Mouse (Mus musculus) heart, embryonic 11.5 days (tissue): ENCODE data around the gene Lhpp. TPM values are rescaled to one million over a fixed set of nuclear protein-coding genes. Genes with fewer than 3 reads are reported as not detected.

Experiments used
- ATAC-seq: fragments of 200-750 bp; cut with Nextera tagmentation; replicated peaks from 2 replicates; pipeline ENCODE4 v1.8.0; 2017; ENCODE audit warnings: moderate library complexity; ENCODE audit not compliant: insufficient number of reproducible peaks, low FRiP score, low TSS enrichment
- H3K27ac ChIP-seq: fragments of 300-500 bp; sonication (generic); 2 replicates; pipeline ENCODE4 v1.5.1; 2014; ENCODE audit warnings: mild to moderate bottlenecking, low read depth, low read length
- H3K27me3 ChIP-seq: fragments of 300-500 bp; sonication (generic); 2 replicates; pipeline ENCODE4 v1.6.1; 2014; ENCODE audit warnings: mild to moderate bottlenecking, low read length, mixed read lengths; ENCODE audit not compliant: control insufficient read depth, insufficient read depth
- H3K36me3 ChIP-seq: fragments of 300-500 bp; sonication (generic); 2 replicates; pipeline ENCODE4 v1.6.1; 2014; ENCODE audit warnings: mild to moderate bottlenecking, low read length, moderate library complexity, mixed read lengths; ENCODE audit not compliant: control insufficient read depth, insufficient read depth
- H3K4me1 ChIP-seq: fragments of 300-500 bp; sonication (generic); 2 replicates; pipeline ENCODE4 v1.6.1; 2014; ENCODE audit warnings: low read length; ENCODE audit not compliant: control insufficient read depth, insufficient read depth
- H3K4me2 ChIP-seq: fragments of 300-500 bp; sonication (generic); 2 replicates; pipeline ENCODE4 v1.6.1; 2014; ENCODE audit warnings: mild to moderate bottlenecking, moderate library complexity
- H3K4me3 ChIP-seq: fragments of 300-500 bp; sonication (generic); 2 replicates; pipeline ENCODE4 v1.5.1; 2014; ENCODE audit warnings: low read depth, low read length
- H3K9ac ChIP-seq: fragments of 300-500 bp; sonication (generic); 2 replicates; pipeline ENCODE4 v1.6.1; 2014; ENCODE audit warnings: mild to moderate bottlenecking, low read depth, low read length, moderate library complexity
- H3K9me3 ChIP-seq: fragments of 300-500 bp; sonication (generic); replicated peaks from 2 replicates; pipeline ENCODE4 v1.6.1; 2016; ENCODE audit warnings: low read length; ENCODE audit not compliant: control insufficient read depth
- WGBS: fragments of 180-500 bp; shearing (Covaris S2); extraction: QIAGEN DNeasy Blood & Tissue Kit; methylation state at CpG from one replicate; pipeline ENCODE4 v1.1.7; 2014; ENCODE audit not compliant: insufficient replicate concordance; 5-methylcytosine and 5-hydroxymethylcytosine counted together
- polyA plus RNA-seq: library from polyadenylated mRNA; unstranded; fragments of >200 nt; fragmentation: Nextera tagmentation; extraction: Ambion mirVana; gene quantifications from 2 replicates; pipeline ENCODE4 v1.2.1, GENCODE M21; 2014

Gene Lhpp
- polyA plus RNA-seq, 1 experiment from 2014 or later = 21.9 TPM

GRCm38 (mm10) chr7:132641606-132642005 lies 31.2 kb downstream of the Lhpp start:
- Histone ChIP-seq H3K4me3 (no peak overlapping the region), H3K9me3 (no peaks in the 10 kb centered on the region)
- ATAC-seq = no peak

GRCm38 (mm10) chr7:132644605-132645279 lies 34.3 kb downstream of the Lhpp start:
- WGBS = 82% methylated on average over 11 of the region's 11 CpGs
- no peak overlapping the region for H3K4me3 ChIP-seq
- H3K36me3 ChIP-seq = no peaks in the 10 kb centered on the region
- no peak overlapping the region for H3K4me2 ChIP-seq
- no peak overlapping the region for H3K27ac ChIP-seq
- no peak for ATAC-seq
- no peaks in the 10 kb centered on the region for H3K9me3 ChIP-seq
- H3K27me3 ChIP-seq = no peaks in the 10 kb centered on the region
- no peaks in the 10 kb centered on the region for H3K4me1 ChIP-seq
- H3K9ac ChIP-seq = no peak overlapping the region

More at GRCm38 (mm10) chr7:132641606-132642005, 31.2 kb downstream of the Lhpp start:
- no peak overlapping the region for H3K27ac ChIP-seq
- no peaks in the 10 kb centered on the region for H3K36me3 ChIP-seq
- H3K27me3 ChIP-seq = no peaks in the 10 kb centered on the region
- 76% methylated on average over 1 of the region's 1 CpGs for WGBS
- no peak overlapping the region for H3K4me2 ChIP-seq
- H3K9ac ChIP-seq = no peak overlapping the region
- no peaks in the 10 kb centered on the region for H3K4me1 ChIP-seq

- Histone ChIP-seq H3K27me3 (no peaks in the 10 kb centered on the region), H3K4me3 (no peak overlapping the region), H3K4me2 (no peak overlapping the region), H3K4me1 (no peaks in the 10 kb centered on the region), H3K9me3 (no peaks in the 10 kb centered on the region), H3K27ac (no peak overlapping the region), H3K36me3 (no peaks in the 10 kb centered on the region), H3K9ac (no peak overlapping the region)
- 88% methylated on average over 1 of the region's 1 CpGs for WGBS
- no peak for ATAC-seq
Observed at GRCm38 (mm10) chr7:132646514-132646913, 36.1 kb downstream of the Lhpp start.

- no peaks in the 10 kb centered on the region for H3K9me3 ChIP-seq
- no peak overlapping the region for H3K4me3 ChIP-seq
- 62% methylated on average over 3 of the region's 3 CpGs for WGBS
- no peak; the same call in 1 of the 2 replicates for ATAC-seq
- peaks cover 31% of the 10 kb centered on the region for H3K4me1 ChIP-seq
- H3K4me2 ChIP-seq = no peak overlapping the region
- H3K27me3 ChIP-seq = no peaks in the 10 kb centered on the region
- no peaks in the 10 kb centered on the region for H3K36me3 ChIP-seq
- H3K27ac ChIP-seq = peak overlapping the region; percentile 50; the same call in 1 of the 2 replicates
- peak overlapping the region; percentile 43; the same call in 1 of the 2 replicates for H3K9ac ChIP-seq
Observed at GRCm38 (mm10) chr7:132654412-132654811, 44.0 kb downstream of the Lhpp start.

GRCm38 (mm10) chr7:132656075-132656474 lies 45.6 kb downstream of the Lhpp start:
- Histone ChIP-seq H3K27me3 (no peaks in the 10 kb centered on the region), H3K36me3 (no peaks in the 10 kb centered on the region), H3K4me2 (peak overlapping the region; percentile 12; the same call in 1 of the 2 replicates), H3K9me3 (no peaks in the 10 kb centered on the region), H3K27ac (0 out of 2 replicates have a peak overlapping the region, but pooled peaks have one; percentile 11), H3K9ac (peak overlapping the region; percentile 44; the same call in 1 of the 2 replicates), H3K4me1 (peaks cover 44% of the 10 kb centered on the region), H3K4me3 (no peak overlapping the region)
- 24% methylated on average over 9 of the region's 9 CpGs for WGBS
- ATAC-seq = no peak

- Histone ChIP-seq H3K4me1 (peaks cover 49% of the 10 kb centered on the region), H3K9me3 (no peaks in the 10 kb centered on the region), H3K36me3 (no peaks in the 10 kb centered on the region), H3K4me3 (no peak overlapping the region), H3K27me3 (no peaks in the 10 kb centered on the region), H3K9ac (peak overlapping the region; percentile 44; the same call in 1 of the 2 replicates), H3K4me2 (peak overlapping the region; percentile 12; the same call in 1 of the 2 replicates), H3K27ac (0 out of 2 replicates have a peak overlapping the region, but pooled peaks have one; percentile 11)
- WGBS = 3% methylated on average over 3 of the region's 3 CpGs
- 0 out of 2 replicates have a peak, but pooled peaks have one; percentile 25 for ATAC-seq
Observed at GRCm38 (mm10) chr7:132656548-132656947, 46.1 kb downstream of the Lhpp start.

GRCm38 (mm10) chr7:132657371-132658057 lies 47.1 kb downstream of the Lhpp start:
- peaks cover 53% of the 10 kb centered on the region for H3K4me1 ChIP-seq
- WGBS = 49% methylated on average over 14 of the region's 14 CpGs
- H3K4me2 ChIP-seq = peak overlapping the region; percentile 27; the same call in 1 of the 2 replicates
- no peak overlapping the region for H3K4me3 ChIP-seq
- H3K9me3 ChIP-seq = no peaks in the 10 kb centered on the region
- H3K27ac ChIP-seq = peak overlapping the region; percentile 46
- H3K9ac ChIP-seq = no peak overlapping the region
- H3K27me3 ChIP-seq = no peaks in the 10 kb centered on the region
- no peaks in the 10 kb centered on the region for H3K36me3 ChIP-seq
- no peak for ATAC-seq

- no peak overlapping the region for H3K9ac ChIP-seq
Observed at GRCm38 (mm10) chr7:132658058-132658450, 47.6 kb downstream of the Lhpp start.

More at GRCm38 (mm10) chr7:132658058-132658450, 47.6 kb downstream of the Lhpp start:
- H3K9me3 ChIP-seq = no peaks in the 10 kb centered on the region
- H3K4me1 ChIP-seq = peaks cover 55% of the 10 kb centered on the region
- H3K4me3 ChIP-seq = no peak overlapping the region
- peak overlapping the region; percentile 27; the same call in 1 of the 2 replicates for H3K4me2 ChIP-seq
- no peaks in the 10 kb centered on the region for H3K36me3 ChIP-seq
- WGBS = 10% methylated on average over 9 of the region's 9 CpGs
- no peak for ATAC-seq
- H3K27me3 ChIP-seq = no peaks in the 10 kb centered on the region
- H3K27ac ChIP-seq = peak overlapping the region; percentile 46
